Mouse (Mus musculus): ENCODE data around the gene N4bp1.

GRCm38 (mm10) chr8:86903104-86903503 lies 18.0 kb upstream of the N4bp1 start:
- TF ChIP-seq POLR2A (IDR thresholded peaks at IDR 0.05; ENCODE audit: low read depth, low read length) (no peak), CTCF (IDR thresholded peaks at IDR 0.05; ENCODE audit: extremely low read depth, insufficient read depth, insufficient read length, insufficient replicate concordance) (peak; percentile 98)

Data from spleen, adult 2 months (tissue).